Mouse (Mus musculus) lung, postnatal 0 days (tissue): ENCODE measurements around the gene Hdhd5.

Experiments used
- CTCF ChIP-seq: IDR thresholded peaks from 2 replicates; pipeline ENCODE4 v1.5.1; 2016; ENCODE audit warnings: antibody characterized with exemption, mild to moderate bottlenecking
- EP300 ChIP-seq: IDR thresholded peaks from 2 replicates; pipeline ENCODE4 v1.6.1; 2016; ENCODE audit warnings: antibody characterized with exemption, mild to moderate bottlenecking, control low read depth

DNA sequence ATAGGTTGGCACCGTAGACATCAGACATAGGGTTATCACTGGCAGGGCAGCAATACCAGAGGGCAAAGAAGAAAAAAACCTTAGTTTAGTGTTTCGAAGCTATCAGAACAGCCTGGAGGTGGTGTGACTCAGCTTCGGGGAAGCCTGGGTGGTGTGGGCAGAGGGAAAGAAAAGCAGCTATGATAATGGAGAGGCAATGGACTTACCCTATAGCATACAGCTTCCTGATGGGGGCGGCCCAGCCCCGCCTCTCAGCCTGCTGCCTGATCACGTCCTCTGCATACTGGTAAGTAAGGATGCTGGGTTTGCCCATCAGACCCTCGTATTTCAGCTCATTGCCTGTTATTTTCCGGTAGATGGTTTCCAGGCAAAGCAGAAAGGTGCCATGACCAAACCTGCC is 20.7 kb downstream of the Hdhd5 start:
- TF ChIP-seq CTCF (no peak), EP300 (no peak)
